Mouse (Mus musculus): ENCODE measurements around the gene Tmem183a. TPM values are rescaled to one million over a fixed set of nuclear protein-coding genes. Genes with fewer than 3 reads are reported as not detected.

Gene Tmem183a
- total and polyA plus RNA-seq, 3 experiments, result 41.5 to 73.6 (median 61.1) TPM

DNA sequence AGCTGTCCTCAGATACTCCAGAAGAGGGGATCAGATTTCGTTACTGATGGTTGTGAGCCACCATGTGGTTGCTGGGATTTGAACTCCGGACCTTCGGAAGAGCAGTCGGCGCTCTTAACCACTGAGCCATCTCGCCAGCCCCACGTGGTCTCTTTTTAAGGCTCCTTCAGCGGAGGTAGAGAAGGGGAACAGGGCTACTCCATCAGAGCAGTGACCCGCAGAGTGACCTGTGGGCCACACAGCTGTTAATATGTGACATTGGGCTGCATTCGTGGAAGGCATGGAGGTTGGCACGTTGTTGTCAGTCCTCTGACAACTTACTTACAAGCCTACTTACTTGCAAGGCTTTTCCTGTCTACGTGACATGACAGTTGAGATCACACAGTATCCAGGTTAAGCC is 36.4 kb upstream of the Tmem183a start:
- DNase-seq (ENCODE audit: extremely low read depth), result no peak
- Histone ChIP-seq H3K4me2 (ENCODE audit: insufficient read depth, low read depth, poor library complexity, severe bottlenecking) (no peak overlapping the region), H3K9me3 (replicated peaks; ENCODE audit: low read length) (no peaks in the 10 kb centered on the region), H3K79me2 (replicated peaks; ENCODE audit: control insufficient read depth, extremely low read depth, insufficient read depth, poor library complexity, severe bottlenecking) (no peaks in the 10 kb centered on the region), H3K4me3 (replicated peaks in 1 of 3; ENCODE audit: low read depth in 2 of 3, low read length in 2 of 3, poor library complexity in 1 of 3) (no peak overlapping the region), H3K36me3 (replicated peaks in 1 of 2; ENCODE audit: control insufficient read depth in 1 of 2, insufficient read depth in 1 of 2, low read length in 1 of 2) (no peaks in the 10 kb centered on the region), H3K9ac (ENCODE audit: insufficient read depth, low read depth) (no peak overlapping the region), H3K4me1 (ENCODE audit: control insufficient read depth in 1 of 2, insufficient read depth in 2 of 2) (no peaks in the 10 kb centered on the region; a peak in 1 of 4 replicates), H3K27me3 (replicated peaks) (no peaks in the 10 kb centered on the region), H3K27ac (ENCODE audit: insufficient read depth, low read depth) (no peak overlapping the region)
- TF ChIP-seq MYC (IDR thresholded peaks at IDR 0.05; ENCODE audit: low read depth, low read length), result no peak
- no peak for TF ChIP-seq SIN3A (IDR thresholded peaks at IDR 0.05; ENCODE audit: low read length)
- no peak for TF ChIP-seq TBP (conservative IDR thresholded peaks at IDR 0.05; ENCODE audit: low read depth, low read length)
- no peak for TF ChIP-seq ZMIZ1 (IDR thresholded peaks at IDR 0.05; ENCODE audit: low read depth, low read length)
- no peak for TF ChIP-seq MAFK (IDR thresholded peaks at IDR 0.05; ENCODE audit: insufficient replicate concordance, low read length)
- TF ChIP-seq UBTF (IDR thresholded peaks at IDR 0.05; ENCODE audit: low read depth, low read length), result no peak
- no peak for TF ChIP-seq MEF2A (IDR thresholded peaks at IDR 0.05; ENCODE audit: borderline replicate concordance, low read depth, low read length)
- TF ChIP-seq JUN (IDR thresholded peaks at IDR 0.05; ENCODE audit: insufficient read depth, low read depth, low read length), result no peak
- no peak for TF ChIP-seq EP300 (IDR thresholded peaks at IDR 0.05; ENCODE audit: low read length)
- no peak for TF ChIP-seq RAD21 (IDR thresholded peaks at IDR 0.05; ENCODE audit: low read depth, low read length)
- TF ChIP-seq IRF4 (IDR thresholded peaks at IDR 0.05; ENCODE audit: low read depth, low read length), result no peak
- no peak for TF ChIP-seq ELF1 (IDR thresholded peaks at IDR 0.05; ENCODE audit: low read depth, low read length)
- no peak for TF ChIP-seq HCFC1 (IDR thresholded peaks at IDR 0.05; ENCODE audit: low read depth, low read length)
- TF ChIP-seq ZC3H11A (IDR thresholded peaks at IDR 0.05; ENCODE audit: low read depth, low read length), result no peak
- no peak for TF ChIP-seq KAT2A (IDR thresholded peaks at IDR 0.05; ENCODE audit: insufficient replicate concordance, low read length)
- TF ChIP-seq MAZ (IDR thresholded peaks at IDR 0.05; ENCODE audit: low read depth, low read length), result no peak
- no peak for TF ChIP-seq GABPA (IDR thresholded peaks at IDR 0.05; ENCODE audit: insufficient replicate concordance, low read depth, low read length)
- no peak for TF ChIP-seq ZNF384 (IDR thresholded peaks at IDR 0.05; ENCODE audit: low read depth, low read length)
- TF ChIP-seq ETS1 (conservative IDR thresholded peaks at IDR 0.05; ENCODE audit: low read depth, low read length), result no peak
- dilution Hi-C loops (cut with MboI; ENCODE audit: extremely low pct_ligation_motif_present, extremely low pct_unique_long_range_greater_than_20kb, low sequenced_read_pairs) (no loop called here), in situ Hi-C loops (cut with MboI; ENCODE audit: low pct_ligation_motif_present, low pct_unique_long_range_greater_than_20kb, low sequenced_read_pairs) (no loop called here)

DNA sequence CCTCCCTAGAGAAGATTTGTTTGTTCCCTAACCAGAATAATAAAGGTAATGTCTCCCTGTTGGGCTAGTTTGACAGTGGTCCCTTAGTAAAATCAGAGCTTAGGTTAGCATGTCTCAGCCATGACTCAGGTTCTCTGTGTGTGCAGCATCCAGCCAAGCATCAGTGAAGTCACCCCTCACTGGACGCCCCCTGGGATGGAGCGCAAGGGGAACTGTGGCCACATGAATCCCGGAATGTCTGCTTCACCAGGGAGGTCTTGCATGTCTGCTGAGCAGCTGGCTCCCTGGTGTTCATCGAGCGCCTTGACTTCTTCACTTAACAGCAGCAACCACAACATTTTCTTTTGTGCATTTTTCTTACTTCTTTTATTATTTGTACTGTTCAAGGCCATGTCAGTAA is 32.0 kb upstream of the Tmem183a start:
- no peaks in the 10 kb centered on the region for H3K9me3 ChIP-seq (replicated peaks; ENCODE audit: low read length)
- no peaks in the 10 kb centered on the region; a peak in 1 of 4 replicates for H3K4me1 ChIP-seq (ENCODE audit: control insufficient read depth in 1 of 2, insufficient read depth in 2 of 2)
- no peak overlapping the region for H3K9ac ChIP-seq (ENCODE audit: insufficient read depth, low read depth)
- H3K36me3 ChIP-seq (replicated peaks in 1 of 2; ENCODE audit: control insufficient read depth in 1 of 2, insufficient read depth in 1 of 2, low read length in 1 of 2), result no peaks in the 10 kb centered on the region
- in situ Hi-C loops (cut with MboI; ENCODE audit: low pct_ligation_motif_present, low pct_unique_long_range_greater_than_20kb, low sequenced_read_pairs), result no loop called here
- TF ChIP-seq ETS1 (conservative IDR thresholded peaks at IDR 0.05; ENCODE audit: low read depth, low read length), result no peak
- TF ChIP-seq SMC3 (IDR thresholded peaks at IDR 0.05; ENCODE audit: low read depth, low read length), result no peak
- no peak for TF ChIP-seq GABPA (IDR thresholded peaks at IDR 0.05; ENCODE audit: insufficient replicate concordance, low read depth, low read length)
- no peak for TF ChIP-seq USF1 (IDR thresholded peaks at IDR 0.05; ENCODE audit: low read depth, low read length)
- no peak for TF ChIP-seq USF2 (conservative IDR thresholded peaks at IDR 0.05; ENCODE audit: low read depth, low read length)
- no peak for TF ChIP-seq SIN3A (IDR thresholded peaks at IDR 0.05; ENCODE audit: low read length)
- TF ChIP-seq JUND (conservative IDR thresholded peaks at IDR 0.05; ENCODE audit: low read depth, low read length), result no peak
- TF ChIP-seq MAZ (IDR thresholded peaks at IDR 0.05; ENCODE audit: low read depth, low read length), result no peak
- TF ChIP-seq ZMIZ1 (IDR thresholded peaks at IDR 0.05; ENCODE audit: low read depth, low read length), result no peak
- dilution Hi-C loops (cut with MboI; ENCODE audit: extremely low pct_ligation_motif_present, extremely low pct_unique_long_range_greater_than_20kb, low sequenced_read_pairs), result no loop called here
- H3K4me2 ChIP-seq (ENCODE audit: insufficient read depth, low read depth, poor library complexity, severe bottlenecking), result no peak overlapping the region
- no peak for DNase-seq (ENCODE audit: extremely low read depth)
- no peak overlapping the region for H3K4me3 ChIP-seq (replicated peaks in 1 of 3; ENCODE audit: low read depth in 2 of 3, low read length in 2 of 3, poor library complexity in 1 of 3)
- H3K27me3 ChIP-seq (replicated peaks), result no peaks in the 10 kb centered on the region
- no peak overlapping the region for H3K27ac ChIP-seq (ENCODE audit: insufficient read depth, low read depth)
- no peaks in the 10 kb centered on the region for H3K79me2 ChIP-seq (replicated peaks; ENCODE audit: control insufficient read depth, extremely low read depth, insufficient read depth, poor library complexity, severe bottlenecking)

Data from CH12.LX (cell line).